ENCODE assay signal across 9 mouse cellular contexts in the genomic region with DNA sequence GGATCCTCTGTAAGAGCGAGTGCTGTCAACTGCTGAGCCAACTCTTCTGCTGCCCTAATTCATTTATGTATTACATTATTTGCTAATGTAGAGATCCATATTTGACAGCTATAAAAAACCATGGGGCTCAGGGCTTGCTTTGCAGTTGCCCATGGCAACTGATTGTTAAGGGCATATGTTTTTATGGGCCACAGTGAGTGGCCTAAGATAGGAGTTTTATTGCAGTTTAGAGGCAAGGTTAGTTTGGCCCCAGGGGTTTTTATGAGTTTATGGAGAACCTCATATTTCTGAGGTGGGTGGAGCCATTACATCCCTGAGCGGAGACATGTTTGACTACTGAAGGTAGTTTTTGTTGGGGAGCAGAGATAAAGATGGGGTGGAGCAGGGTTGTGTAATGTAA. TPM values are rescaled to one million over a fixed set of nuclear protein-coding genes. Genes with fewer than 3 reads are reported as not detected.
DNase-seq lines count a peak whose midpoint lies in the region; ATAC-seq and TF ChIP-seq lines count a peak whose summit lies in the region.
"Had no signal": no experiment of that assay in that cellular context is flagged by ENCODE, and none has a peak within 500 bp of the region (broad histone marks: within the 10 kb centered on the region; RNA-seq: fewer than 3 reads in every experiment).

No protein-coding gene starts in this region.

- intact Hi-C loops in heart, postnatal 36 days (cut with DNase I), result loop anchor here (10.0 kb wide), 2 partner anchors 841 to 1511 kb away; no protein-coding TSS in a partner anchor

- TF ChIP-seq CTCF in midbrain, postnatal 0 days (IDR thresholded peaks at IDR 0.05), result no peak

- H3K4me1 ChIP-seq in heart, embryonic 14.5 days (ENCODE audit: control insufficient read depth in 2 of 2, insufficient read depth in 2 of 2, low read length in 2 of 2), result peaks cover 10 to 18% of the 10 kb centered on the region in 2 experiments
- H3K4me1 ChIP-seq in embryonic facial prominence, embryonic 10.5 days, result peaks cover 18% of the 10 kb centered on the region
- peaks cover 18% of the 10 kb centered on the region for H3K4me1 ChIP-seq in intestine, embryonic 14.5 days (replicated peaks; ENCODE audit: control insufficient read depth, insufficient read depth, low read length)
- H3K4me1 ChIP-seq in midbrain, postnatal 0 days (ENCODE audit: insufficient read depth, low read length), result peaks cover 6% of the 10 kb centered on the region; the same call in 1 of the 2 replicates

- H3K9ac ChIP-seq in heart, embryonic 14.5 days (ENCODE audit: low read length), result no peak overlapping the region
- no peak overlapping the region for H3K9ac ChIP-seq in intestine, embryonic 14.5 days (ENCODE audit: low read length)
- 0 out of 2 replicates have a peak overlapping the region, but pooled peaks have one; percentile 84 for H3K9ac ChIP-seq in midbrain, postnatal 0 days (replicated peaks; ENCODE audit: low read length, poor library complexity, severe bottlenecking)

- no peaks in the 10 kb centered on the region for H3K36me3 ChIP-seq in heart, embryonic 14.5 days (ENCODE audit: control insufficient read depth, insufficient read depth, low read length)
- H3K36me3 ChIP-seq in embryonic facial prominence, embryonic 10.5 days (replicated peaks), result peaks cover 20% of the 10 kb centered on the region
- H3K36me3 ChIP-seq in intestine, embryonic 14.5 days (ENCODE audit: control insufficient read depth, insufficient read depth, low read length), result 0 out of 2 replicates have a peak, but pooled peaks cover 6% of the 10 kb centered on the region
- no peaks in the 10 kb centered on the region for H3K36me3 ChIP-seq in midbrain, postnatal 0 days (ENCODE audit: insufficient read depth, low read length)

- no peak for DNase-seq in heart, postnatal 36 days
- DNase-seq in embryonic facial prominence, embryonic 10.5 days (ENCODE audit: low spot score), result no peak
- no peak for DNase-seq in intestine, embryonic 14.5 days (ENCODE audit: low spot score)
- DNase-seq in midbrain, postnatal 0 days (ENCODE audit: low spot score), result no peak
- no peak for DNase-seq in cerebellum, adult 9-11 months
- no peak for DNase-seq in testis, postnatal 10 days (ENCODE audit: low spot score)
- DNase-seq: kidney, adult 11 months had no signal

- H3K4me2 ChIP-seq in heart, embryonic 14.5 days (ENCODE audit: low read length), result peak overlapping the region; percentile 70
- H3K4me2 ChIP-seq in intestine, embryonic 14.5 days (ENCODE audit: low read length), result peak overlapping the region; percentile 66
- peak overlapping the region; percentile 70 for H3K4me2 ChIP-seq in midbrain, postnatal 0 days (ENCODE audit: low read depth, low read length, poor library complexity, severe bottlenecking)

- WGBS in heart, embryonic 14.5 days, result 88% methylated on average over 2 of the region's 2 CpGs
- WGBS in embryonic facial prominence, embryonic 10.5 days, result 88% methylated on average over 2 of the region's 2 CpGs
- 55% methylated on average over 2 of the region's 2 CpGs for WGBS in intestine, embryonic 14.5 days
- 80% methylated on average over 2 of the region's 2 CpGs for WGBS in midbrain, postnatal 0 days

- H3K9me3 ChIP-seq in heart, embryonic 14.5 days (ENCODE audit: control insufficient read depth, low read length), result no peaks in the 10 kb centered on the region
- no peaks in the 10 kb centered on the region for H3K9me3 ChIP-seq in embryonic facial prominence, embryonic 10.5 days
- H3K9me3 ChIP-seq in intestine, embryonic 14.5 days (ENCODE audit: control insufficient read depth, low read length), result no peaks in the 10 kb centered on the region
- H3K9me3 ChIP-seq in midbrain, postnatal 0 days (ENCODE audit: low read length), result no peaks in the 10 kb centered on the region

- H3K4me3 ChIP-seq in heart, embryonic 14.5 days (ENCODE audit: control insufficient read depth in 1 of 2, insufficient read depth in 1 of 2, low read depth in 1 of 2, low read length in 2 of 2), result no peak overlapping the region; a peak in 1 of 4 replicates
- peak overlapping the region; percentile 82; the same call in 1 of the 2 replicates for H3K4me3 ChIP-seq in embryonic facial prominence, embryonic 10.5 days
- H3K4me3 ChIP-seq in intestine, embryonic 14.5 days (ENCODE audit: low read depth, low read length), result peak overlapping the region; percentile 85
- H3K4me3 ChIP-seq in midbrain, postnatal 0 days (ENCODE audit: low read depth, low read length), result peak overlapping the region; percentile 92; the same call in 1 of the 2 replicates

- H3K27ac ChIP-seq in heart, embryonic 14.5 days (replicated peaks in 1 of 2; ENCODE audit: control insufficient read depth in 1 of 2, insufficient read depth in 1 of 2, low read depth in 2 of 2, low read length in 2 of 2), result no peak overlapping the region
- no peak overlapping the region for H3K27ac ChIP-seq in embryonic facial prominence, embryonic 10.5 days (replicated peaks)
- no peak overlapping the region for H3K27ac ChIP-seq in intestine, embryonic 14.5 days (ENCODE audit: low read depth)
- no peak overlapping the region for H3K27ac ChIP-seq in midbrain, postnatal 0 days (ENCODE audit: low read depth, low read length)

- H3K27me3 ChIP-seq in heart, embryonic 14.5 days (ENCODE audit: control insufficient read depth, insufficient read depth, low read length), result no peaks in the 10 kb centered on the region
- H3K27me3 ChIP-seq in embryonic facial prominence, embryonic 10.5 days (replicated peaks; ENCODE audit: low read depth, poor library complexity, severe bottlenecking), result no peaks in the 10 kb centered on the region
- H3K27me3 ChIP-seq in intestine, embryonic 14.5 days (replicated peaks; ENCODE audit: control insufficient read depth, insufficient read depth, low read length), result no peaks in the 10 kb centered on the region
- no peaks in the 10 kb centered on the region for H3K27me3 ChIP-seq in midbrain, postnatal 0 days (ENCODE audit: insufficient read depth, low read length)

- no peak for ATAC-seq in heart, embryonic 14.5 days (ENCODE audit: insufficient number of reproducible peaks, insufficient read depth, low FRiP score, low read depth)
- ATAC-seq in intestine, embryonic 14.5 days (replicated peaks; ENCODE audit: low FRiP score, low TSS enrichment, low read depth), result no peak; the same call in 1 of the 2 replicates
- ATAC-seq in midbrain, postnatal 0 days (ENCODE audit: low FRiP score), result no peak
- no peak for ATAC-seq in megakaryocyte, adult 5-6 weeks (ENCODE audit: poor library complexity, severe bottlenecking)

RNA-seq across cellular contexts. Expression of gene Papss1, which starts 1.7 kb away (rescaled TPM):
- polyA plus RNA-seq in heart, embryonic 14.5 days (2014; fragmentation: Nextera tagmentation; extraction: Ambion mirVana), result 38.2 and 41.9 TPM in 2 replicates
- 10 to 100 TPM; 10.8 to 14.1 TPM for total RNA-seq in heart, postnatal 36 days (2021)
- polyA plus RNA-seq in embryonic facial prominence, embryonic 10.5 days (2016; fragmentation: Nextera tagmentation; extraction: Ambion mirVana), result 62.4 and 71.1 TPM in 2 replicates
- polyA plus RNA-seq in intestine, embryonic 14.5 days (2014; fragmentation: Nextera tagmentation; extraction: Ambion mirVana), result 133 and 146 TPM in 2 replicates
- 129 and 133 TPM in 2 replicates for total RNA-seq in midbrain, postnatal 0 days (2014; rRNA removed)
- polyA plus RNA-seq in midbrain, postnatal 0 days (2015; fragmentation: Nextera tagmentation; extraction: Ambion mirVana), result 107 and 111 TPM in 2 replicates
- 19.8 and 22.2 TPM in 2 replicates for total RNA-seq in megakaryocyte, adult 5-6 weeks (2015)
- total RNA-seq in megakaryocyte, adult 5-6 weeks (2017), result 29.0 and 33.4 TPM in 2 replicates

Comparison
In these comparisons a context has a peak if more than half of its experiments do, and no peak if none do; other contexts are left out.
1. H3K4me3 ChIP-seq: peak in embryonic facial prominence, embryonic 10.5 days (single experiment), intestine, embryonic 14.5 days (single experiment) and midbrain, postnatal 0 days (single experiment); none in heart, embryonic 14.5 days (0 of 2).
2. Peak in every context shown above with its lines, with median percentiles within 50 percentile points of each other: H3K4me2 ChIP-seq.